Mouse (Mus musculus): Measurements from ENCODE around the gene Tfr2. TPM values are rescaled to one million over a fixed set of nuclear protein-coding genes. Genes with fewer than 3 reads are reported as not detected.

Tfr2 gene
- total and polyA plus RNA-seq, 2 experiments = 225 to 486 TPM

- WGBS = under 1% methylated on average over 40 of the region's 40 CpGs
- peak within 1 kb of the TSS; percentile 83 for H3K9ac ChIP-seq (ENCODE audit: low read depth, low read length)
- no peak for TF ChIP-seq CTCF (IDR thresholded peaks at IDR 0.05; ENCODE audit: low read depth, low read length)
- peak; percentile 82 for TF ChIP-seq POLR2A (IDR thresholded peaks at IDR 0.05; ENCODE audit: extremely low read depth, insufficient read depth, low read length)
- H3K27ac ChIP-seq (replicated peaks; ENCODE audit: insufficient read depth, low read depth, low read length) = peak within 1 kb of the TSS; percentile 92
- peaks cover 7% of the 10 kb centered on the region; the same call in 1 of the 2 replicates for H3K4me1 ChIP-seq (ENCODE audit: control insufficient read depth, insufficient read depth, low read length)
- peak; percentile 92 for DNase-seq (ENCODE audit: extremely low read depth, low read depth, low spot score)
- H3K4me3 ChIP-seq (ENCODE audit: insufficient read depth, low read depth, low read length) = peak within 1 kb of the TSS; percentile 78
- peaks cover 19% of the 10 kb centered on the region for H3K79me2 ChIP-seq (ENCODE audit: control insufficient read depth, insufficient read depth, low read length)
- H3K36me3 ChIP-seq (ENCODE audit: control insufficient read depth, insufficient read depth, low read length) = peaks cover 4% of the 10 kb centered on the region
- H3K27me3 ChIP-seq (ENCODE audit: control insufficient read depth, insufficient read depth, low read length) = no peaks in the 10 kb centered on the region
Measured at GRCm38 (mm10) chr5:137533117-137533827, 36.4 kb upstream of the Tfr2 start, which contains the start of the genes Epo and Gnb2. Gene Epo (minus strand): TSS chr5:137533242. Gene Gnb2 (minus strand): TSS chr5:137533510.

DNA sequence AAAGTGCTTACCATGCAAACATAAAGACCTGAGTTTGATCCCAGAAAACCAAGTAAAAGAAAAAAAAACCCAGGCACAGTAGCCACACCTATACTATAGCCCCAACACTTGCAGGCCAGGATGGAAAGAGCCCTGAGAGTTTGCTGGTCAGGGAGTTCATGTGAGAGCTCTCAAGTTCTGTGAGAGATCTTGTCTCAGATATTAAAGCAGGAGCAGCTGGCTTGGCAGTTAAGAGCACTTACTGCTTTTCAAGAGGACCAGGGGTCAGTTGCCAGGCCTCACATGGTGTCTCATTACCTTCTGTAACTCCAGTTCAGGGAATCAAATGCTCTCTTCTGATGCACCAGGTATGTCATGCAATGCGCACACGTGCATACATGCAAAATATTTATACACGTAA is 34.9 kb upstream of the Tfr2 start:
- Histone ChIP-seq H3K4me1 (ENCODE audit: control insufficient read depth, insufficient read depth, low read length) (peaks cover 7% of the 10 kb centered on the region; the same call in 1 of the 2 replicates), H3K9ac (ENCODE audit: low read depth, low read length) (no peak overlapping the region), H3K27me3 (ENCODE audit: control insufficient read depth, insufficient read depth, low read length) (no peaks in the 10 kb centered on the region), H3K27ac (replicated peaks; ENCODE audit: insufficient read depth, low read depth, low read length) (no peak overlapping the region), H3K4me3 (ENCODE audit: insufficient read depth, low read depth, low read length) (no peak overlapping the region), H3K36me3 (ENCODE audit: control insufficient read depth, insufficient read depth, low read length) (no peaks in the 10 kb centered on the region; the same call in 1 of the 2 replicates), H3K79me2 (ENCODE audit: control insufficient read depth, insufficient read depth, low read length) (peaks cover 19% of the 10 kb centered on the region)
- 89% methylated on average over 3 of the region's 3 CpGs for WGBS
- no peak for DNase-seq (ENCODE audit: extremely low read depth, low read depth, low spot score)
- no peak for TF ChIP-seq CTCF (IDR thresholded peaks at IDR 0.05; ENCODE audit: low read depth, low read length)

GRCm38 (mm10) chr5:137535318-137535717 is 34.3 kb upstream of the Tfr2 start:
- Histone ChIP-seq H3K27ac (replicated peaks; ENCODE audit: insufficient read depth, low read depth, low read length) (no peak overlapping the region), H3K27me3 (ENCODE audit: control insufficient read depth, insufficient read depth, low read length) (no peaks in the 10 kb centered on the region), H3K9ac (ENCODE audit: low read depth, low read length) (no peak overlapping the region), H3K36me3 (ENCODE audit: control insufficient read depth, insufficient read depth, low read length) (no peaks in the 10 kb centered on the region), H3K79me2 (ENCODE audit: control insufficient read depth, insufficient read depth, low read length) (peaks cover 19% of the 10 kb centered on the region), H3K4me1 (ENCODE audit: control insufficient read depth, insufficient read depth, low read length) (peaks cover 4% of the 10 kb centered on the region; the same call in 1 of the 2 replicates), H3K4me3 (ENCODE audit: insufficient read depth, low read depth, low read length) (no peak overlapping the region)
- 83% methylated on average over 9 of the region's 9 CpGs for WGBS
- DNase-seq (ENCODE audit: extremely low read depth, low read depth, low spot score) = no peak
- TF ChIP-seq CTCF (IDR thresholded peaks at IDR 0.05; ENCODE audit: low read depth, low read length) = no peak
- TF ChIP-seq POLR2A (IDR thresholded peaks at IDR 0.05; ENCODE audit: extremely low read depth, insufficient read depth, low read length) = no peak

- Histone ChIP-seq H3K4me1 (ENCODE audit: control insufficient read depth, insufficient read depth, low read length) (peaks cover 5% of the 10 kb centered on the region; the same call in 1 of the 2 replicates), H3K36me3 (ENCODE audit: control insufficient read depth, insufficient read depth, low read length) (no peaks in the 10 kb centered on the region), H3K79me2 (ENCODE audit: control insufficient read depth, insufficient read depth, low read length) (0 out of 2 replicates have a peak, but pooled peaks cover 1% of the 10 kb centered on the region), H3K4me3 (ENCODE audit: insufficient read depth, low read depth, low read length) (no peak overlapping the region), H3K27me3 (ENCODE audit: control insufficient read depth, insufficient read depth, low read length) (no peaks in the 10 kb centered on the region), H3K27ac (replicated peaks; ENCODE audit: insufficient read depth, low read depth, low read length) (no peak overlapping the region), H3K9ac (ENCODE audit: low read depth, low read length) (no peak overlapping the region)
- DNase-seq (ENCODE audit: extremely low read depth, low read depth, low spot score) = no peak
- 55% methylated on average over 4 of the region's 4 CpGs for WGBS
- TF ChIP-seq CTCF (IDR thresholded peaks at IDR 0.05; ENCODE audit: low read depth, low read length) (no peak), POLR2A (IDR thresholded peaks at IDR 0.05; ENCODE audit: extremely low read depth, insufficient read depth, low read length) (no peak)
Measured at GRCm38 (mm10) chr5:137537461-137537860, 32.2 kb upstream of the Tfr2 start.

GRCm38 (mm10) chr5:137539291-137539801 is 30.3 kb upstream of the Tfr2 start:
- Histone ChIP-seq H3K27ac (replicated peaks; ENCODE audit: insufficient read depth, low read depth, low read length) (no peak overlapping the region), H3K4me3 (ENCODE audit: insufficient read depth, low read depth, low read length) (no peak overlapping the region), H3K9ac (ENCODE audit: low read depth, low read length) (no peak overlapping the region), H3K27me3 (ENCODE audit: control insufficient read depth, insufficient read depth, low read length) (no peaks in the 10 kb centered on the region), H3K36me3 (ENCODE audit: control insufficient read depth, insufficient read depth, low read length) (no peaks in the 10 kb centered on the region), H3K79me2 (ENCODE audit: control insufficient read depth, insufficient read depth, low read length) (no peaks in the 10 kb centered on the region), H3K4me1 (ENCODE audit: control insufficient read depth, insufficient read depth, low read length) (0 out of 2 replicates have a peak, but pooled peaks cover 2% of the 10 kb centered on the region)
- DNase-seq (ENCODE audit: extremely low read depth, low read depth, low spot score) = no peak
- TF ChIP-seq CTCF (IDR thresholded peaks at IDR 0.05; ENCODE audit: low read depth, low read length) (no peak), POLR2A (IDR thresholded peaks at IDR 0.05; ENCODE audit: extremely low read depth, insufficient read depth, low read length) (no peak)
- WGBS = 31% methylated on average over 7 of the region's 7 CpGs

DNA sequence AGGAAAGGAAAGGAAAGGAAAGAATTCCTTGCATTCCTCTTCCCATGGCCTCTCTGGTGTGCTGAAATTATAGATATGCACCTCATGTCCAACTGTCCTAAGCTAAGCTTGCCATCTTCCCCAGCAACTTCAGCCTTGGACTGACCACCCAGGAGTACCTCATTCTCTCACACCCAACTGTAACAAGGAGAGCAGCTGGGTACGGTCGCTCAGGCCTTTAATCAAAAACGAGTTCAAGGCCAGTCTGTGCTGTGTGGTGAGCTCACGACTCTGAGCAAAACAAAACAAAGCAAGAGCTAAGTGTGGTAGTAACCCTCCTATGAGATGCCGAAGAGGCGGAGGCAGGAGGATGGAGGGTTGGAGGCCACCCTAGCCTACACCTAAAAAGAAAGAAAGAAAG is 28.6 kb upstream of the Tfr2 start:
- DNase-seq (ENCODE audit: extremely low read depth, low read depth, low spot score) = no peak
- Histone ChIP-seq H3K79me2 (ENCODE audit: control insufficient read depth, insufficient read depth, low read length) (no peaks in the 10 kb centered on the region), H3K4me3 (ENCODE audit: insufficient read depth, low read depth, low read length) (no peak overlapping the region), H3K27ac (replicated peaks; ENCODE audit: insufficient read depth, low read depth, low read length) (no peak overlapping the region), H3K9ac (ENCODE audit: low read depth, low read length) (no peak overlapping the region), H3K36me3 (ENCODE audit: control insufficient read depth, insufficient read depth, low read length) (no peaks in the 10 kb centered on the region), H3K27me3 (ENCODE audit: control insufficient read depth, insufficient read depth, low read length) (no peaks in the 10 kb centered on the region), H3K4me1 (ENCODE audit: control insufficient read depth, insufficient read depth, low read length) (0 out of 2 replicates have a peak, but pooled peaks cover 2% of the 10 kb centered on the region)
- WGBS = 76% methylated on average over 6 of the region's 6 CpGs
- TF ChIP-seq CTCF (IDR thresholded peaks at IDR 0.05; ENCODE audit: low read depth, low read length) (no peak), POLR2A (IDR thresholded peaks at IDR 0.05; ENCODE audit: extremely low read depth, insufficient read depth, low read length) (no peak)
